Mouse (Mus musculus) thymus, adult 2 months (tissue): ENCODE measurements around the gene Etl4. TPM values are rescaled to one million over a fixed set of nuclear protein-coding genes. Genes with fewer than 3 reads are reported as not detected.

Experiments
- DNase-seq: peaks from one replicate; pipeline ENCODE4 v3.0.0; 2021
- H3K27ac ChIP-seq: fragments of 200-500 bp; 2 replicates; pipeline ENCODE4 v1.5.1; 2012; ENCODE audit warnings: low read length, control low read depth; ENCODE audit not compliant: control insufficient read depth, insufficient read depth
- H3K27me3 ChIP-seq: fragments of 200-500 bp; 2 replicates; pipeline ENCODE4 v1.6.1; 2012; ENCODE audit warnings: mild to moderate bottlenecking, low read length, moderate library complexity, mixed read lengths; ENCODE audit not compliant: control insufficient read depth, insufficient read depth
- H3K36me3 ChIP-seq: fragments of 200-500 bp; 2 replicates; pipeline ENCODE4 v1.6.1; 2012; ENCODE audit warnings: mild to moderate bottlenecking, low read length, moderate library complexity; ENCODE audit not compliant: control insufficient read depth, insufficient read depth
- H3K4me1 ChIP-seq: fragments of 200-500 bp; replicated peaks from 2 replicates; pipeline ENCODE4 v1.6.1; 2012; ENCODE audit warnings: low read length; ENCODE audit not compliant: control insufficient read depth, insufficient read depth
- H3K4me3 ChIP-seq: fragments of 200-500 bp; 2 replicates; pipeline ENCODE4 v1.5.1; 2012; ENCODE audit warnings: mild to moderate bottlenecking, low read length, control low read depth, moderate library complexity; ENCODE audit not compliant: control insufficient read depth, insufficient read depth
- CTCF ChIP-seq: fragments of 200-500 bp; IDR thresholded peaks from 2 replicates; pipeline ENCODE4 v1.5.1; 2012; ENCODE audit warnings: mild to moderate bottlenecking, control low read depth, low read length, moderate library complexity, borderline replicate concordance; ENCODE audit not compliant: control insufficient read depth, poor library complexity, insufficient read depth; ENCODE audit errors: extremely low read depth
- POLR2A ChIP-seq: fragments of 200-500 bp; IDR thresholded peaks from 2 replicates; pipeline ENCODE4 v1.6.1; 2012; ENCODE audit warnings: mild to moderate bottlenecking, low read length, control low read depth, moderate library complexity; ENCODE audit not compliant: control insufficient read depth, poor library complexity, insufficient read depth; ENCODE audit errors: extremely low read depth
- WGBS: fragments of 180-500 bp; shearing (Covaris S2); methylation state at CpG from one replicate; pipeline ENCODE4 v1.1.7; 2018; 5-methylcytosine and 5-hydroxymethylcytosine counted together
- polyA plus RNA-seq: library from polyadenylated mRNA; depleted of rRNA; stranded (reverse); fragments of >200 nt; gene quantifications from 2 replicates; pipeline ENCODE4 v1.2.3, GENCODE M21; 2012

Etl4 gene
- polyA plus RNA-seq, 1 experiment, result 9.7 TPM

DNA sequence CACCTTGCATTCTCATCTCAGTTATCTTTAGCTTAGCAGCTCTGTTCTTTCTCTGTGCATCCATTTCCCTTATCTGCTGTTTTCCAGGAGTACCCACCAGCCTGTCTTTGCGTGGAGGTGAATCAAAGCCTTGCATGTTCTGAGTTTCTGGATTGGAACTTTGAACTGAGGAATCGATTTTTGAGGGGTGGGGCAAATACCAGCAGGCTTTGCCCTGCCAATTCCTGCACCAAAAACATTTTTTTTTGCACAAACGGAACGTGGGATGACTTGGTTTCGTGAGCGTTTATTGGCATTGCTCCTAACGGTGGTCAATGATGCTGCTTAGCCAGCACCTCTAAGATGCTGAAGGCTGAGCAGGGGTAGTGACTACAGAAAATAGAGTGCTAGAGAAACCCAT is 632.7 kb downstream of the Etl4 start:
- DNase-seq, result no peak
- H3K4me3 ChIP-seq, result no peak overlapping the region
- no peaks in the 10 kb centered on the region for H3K27me3 ChIP-seq
- no peaks in the 10 kb centered on the region for H3K36me3 ChIP-seq
- H3K4me1 ChIP-seq, result no peaks in the 10 kb centered on the region
- TF ChIP-seq POLR2A (no peak), CTCF (no peak)
- WGBS, result 88% methylated on average over 7 of the region's 7 CpGs
- H3K27ac ChIP-seq, result no peak overlapping the region

- no peak for DNase-seq
- TF ChIP-seq CTCF, result no peak
- TF ChIP-seq POLR2A, result no peak
- WGBS, result 81% methylated on average over 2 of the region's 2 CpGs
Measured at GRCm38 (mm10) chr2:20545624-20546023, 636.0 kb downstream of the Etl4 start.

DNA sequence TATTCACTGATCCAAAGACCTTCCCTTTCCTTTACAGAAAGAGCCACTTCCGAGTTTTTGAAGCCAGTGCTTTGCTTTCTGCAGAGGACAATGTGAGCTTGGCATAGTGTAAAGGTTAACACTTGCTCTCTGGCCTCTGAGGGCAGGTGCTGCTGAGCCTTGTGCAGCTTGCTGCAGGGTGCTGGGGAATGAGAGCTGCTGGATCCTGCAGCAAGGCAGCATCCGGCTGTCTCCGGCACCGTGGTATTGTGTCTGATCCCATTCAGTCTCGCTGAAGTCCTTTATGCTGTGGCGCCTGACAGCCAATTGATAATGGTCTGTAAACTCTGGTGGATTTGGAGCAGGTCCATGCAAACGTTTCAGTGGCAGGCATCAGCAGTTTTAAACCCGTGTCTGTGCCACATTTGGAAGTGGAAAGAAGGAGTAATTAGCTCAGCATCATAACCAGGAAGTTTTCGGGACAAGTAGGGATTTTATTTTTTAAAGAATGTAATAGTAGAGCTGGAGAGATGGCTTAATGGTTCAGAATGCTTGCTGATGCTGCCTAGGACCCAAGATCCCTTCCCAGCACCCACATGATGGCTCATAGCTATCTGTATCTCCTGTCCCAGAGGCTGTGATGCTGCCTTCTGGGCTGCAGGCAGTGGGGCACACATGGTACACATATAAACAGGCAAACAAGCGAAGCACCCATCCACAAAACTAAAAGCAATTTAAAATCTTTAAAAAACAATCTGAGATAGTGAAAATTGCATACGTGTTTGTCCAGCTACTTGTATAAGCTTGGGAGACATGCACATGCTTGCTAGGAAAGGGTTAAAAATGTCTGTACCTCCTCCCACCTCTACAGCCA is 637.1 kb downstream of the Etl4 start:
- Histone ChIP-seq H3K4me3 (no peak overlapping the region), H3K4me1 (no peaks in the 10 kb centered on the region), H3K36me3 (no peaks in the 10 kb centered on the region), H3K27ac (no peak overlapping the region), H3K27me3 (no peaks in the 10 kb centered on the region)
- TF ChIP-seq POLR2A (no peak), CTCF (no peak)
- WGBS, result 31% methylated on average over 11 of the region's 11 CpGs
- DNase-seq, result no peak

More at GRCm38 (mm10) chr2:20545624-20546023, 636.0 kb downstream of the Etl4 start:
- Histone ChIP-seq H3K4me1 (no peaks in the 10 kb centered on the region), H3K36me3 (no peaks in the 10 kb centered on the region), H3K27me3 (no peaks in the 10 kb centered on the region), H3K4me3 (no peak overlapping the region), H3K27ac (no peak overlapping the region)

GRCm38 (mm10) chr2:20547349-20547677 is 637.7 kb downstream of the Etl4 start:
- WGBS, result 6% methylated on average over 5 of the region's 5 CpGs
- no peaks in the 10 kb centered on the region for H3K36me3 ChIP-seq
- TF ChIP-seq POLR2A (no peak), CTCF (no peak)
- H3K27ac ChIP-seq, result no peak overlapping the region
- no peaks in the 10 kb centered on the region for H3K4me1 ChIP-seq
- no peak overlapping the region for H3K4me3 ChIP-seq
- no peak for DNase-seq
- H3K27me3 ChIP-seq, result no peaks in the 10 kb centered on the region

- H3K4me1 ChIP-seq, result no peaks in the 10 kb centered on the region
- TF ChIP-seq POLR2A (no peak), CTCF (no peak)
- no peaks in the 10 kb centered on the region for H3K36me3 ChIP-seq
- H3K27ac ChIP-seq, result no peak overlapping the region
- no peak overlapping the region for H3K4me3 ChIP-seq
- WGBS, result 47% methylated on average over 18 of the region's 18 CpGs
- DNase-seq, result no peak
- no peaks in the 10 kb centered on the region for H3K27me3 ChIP-seq
Measured at GRCm38 (mm10) chr2:20547686-20548624, 638.4 kb downstream of the Etl4 start.

DNA sequence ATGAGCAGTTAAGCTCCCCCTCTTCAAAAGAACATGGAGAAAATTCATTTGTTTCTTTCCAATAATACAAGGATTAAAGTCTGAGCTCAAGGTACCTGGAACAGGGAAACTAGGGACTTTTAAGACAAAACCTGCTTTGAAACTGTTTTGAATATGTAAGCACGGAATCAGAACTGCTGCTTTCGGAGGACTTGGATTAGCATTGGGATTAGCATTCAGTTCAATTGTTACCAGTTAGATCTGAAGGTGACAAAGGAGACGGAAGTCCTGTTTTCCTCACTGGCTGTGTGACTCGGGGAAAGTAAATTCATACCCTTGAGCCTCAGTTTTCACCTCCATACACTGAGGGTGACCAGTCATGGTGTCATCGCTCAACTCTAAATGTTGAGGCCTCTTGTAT is 639.5 kb downstream of the Etl4 start:
- DNase-seq, result no peak
- Histone ChIP-seq H3K27me3 (no peaks in the 10 kb centered on the region), H3K36me3 (no peaks in the 10 kb centered on the region), H3K4me3 (no peak overlapping the region), H3K27ac (no peak overlapping the region), H3K4me1 (no peaks in the 10 kb centered on the region)
- TF ChIP-seq POLR2A (no peak), CTCF (no peak)
- WGBS, result 85% methylated on average over 5 of the region's 5 CpGs

- Histone ChIP-seq H3K4me1 (no peaks in the 10 kb centered on the region), H3K27me3 (no peaks in the 10 kb centered on the region), H3K4me3 (no peak overlapping the region), H3K27ac (no peak overlapping the region), H3K36me3 (no peaks in the 10 kb centered on the region)
- no peak for TF ChIP-seq POLR2A
- no peak for TF ChIP-seq CTCF
- 80% methylated on average over 1 of the region's 1 CpGs for WGBS
- no peak for DNase-seq
Measured at GRCm38 (mm10) chr2:20549996-20550395, 640.4 kb downstream of the Etl4 start.
